ENCODE assay signal across 12 mouse cellular contexts in the genomic region with DNA sequence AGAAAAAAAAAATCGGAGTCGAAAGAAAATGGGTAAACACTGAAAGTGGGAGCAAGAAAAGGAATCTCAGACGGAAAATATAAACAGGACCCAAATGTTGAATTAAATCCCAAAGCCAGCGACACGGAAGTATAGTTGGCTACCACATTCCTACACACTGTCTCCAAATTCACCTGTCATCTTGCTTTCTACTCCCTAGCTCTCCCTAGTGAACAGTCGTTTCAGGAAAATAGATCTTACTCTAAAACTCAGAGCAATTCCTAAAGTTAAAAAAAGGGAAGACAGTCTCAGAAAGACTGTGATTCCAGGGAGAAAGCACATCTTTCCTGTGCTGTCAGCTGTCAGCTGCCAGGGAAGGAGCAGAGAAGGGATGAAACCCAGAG. TPM values are rescaled to one million over a fixed set of nuclear protein-coding genes. Genes with fewer than 3 reads are reported as not detected.
DNase-seq lines count a peak whose midpoint lies in the region; ATAC-seq lines count a peak whose summit lies in the region.
"Had no signal": no experiment of that assay in that cellular context is flagged by ENCODE, and none has a peak within 500 bp of the region (broad histone marks: within the 10 kb centered on the region; RNA-seq: fewer than 3 reads in every experiment).

No protein-coding gene starts in this region.

- peak overlapping the region; percentile 41 for H3K9ac ChIP-seq in heart, embryonic 13.5 days
- H3K9ac ChIP-seq in hindbrain, embryonic 13.5 days = peak overlapping the region; percentile 72
- H3K9ac ChIP-seq in midbrain, embryonic 11.5 days (ENCODE audit: low read length) = peak overlapping the region; percentile 46; the same call in 1 of the 2 replicates

- WGBS in heart, embryonic 13.5 days = 44% methylated on average over 6 of the region's 6 CpGs
- 48% methylated on average over 6 of the region's 6 CpGs for WGBS in embryonic facial prominence, embryonic 10.5 days
- 57% methylated on average over 6 of the region's 6 CpGs for WGBS in hindbrain, embryonic 13.5 days
- WGBS in midbrain, embryonic 11.5 days = 51% methylated on average over 6 of the region's 6 CpGs

- H3K36me3 ChIP-seq in heart, embryonic 13.5 days = no peaks in the 10 kb centered on the region
- no peaks in the 10 kb centered on the region for H3K36me3 ChIP-seq in embryonic facial prominence, embryonic 10.5 days (replicated peaks)
- no peaks in the 10 kb centered on the region for H3K36me3 ChIP-seq in hindbrain, embryonic 13.5 days
- no peaks in the 10 kb centered on the region for H3K36me3 ChIP-seq in midbrain, embryonic 11.5 days (ENCODE audit: control insufficient read depth, insufficient read depth, low read length)

- peak overlapping the region; percentile 90 for H3K4me2 ChIP-seq in heart, embryonic 13.5 days
- peak overlapping the region; percentile 97 for H3K4me2 ChIP-seq in hindbrain, embryonic 13.5 days
- H3K4me2 ChIP-seq in midbrain, embryonic 11.5 days = peak overlapping the region; percentile 94

- H3K9me3 ChIP-seq in heart, embryonic 13.5 days = no peaks in the 10 kb centered on the region
- H3K9me3 ChIP-seq in embryonic facial prominence, embryonic 10.5 days = no peaks in the 10 kb centered on the region
- no peaks in the 10 kb centered on the region for H3K9me3 ChIP-seq in hindbrain, embryonic 13.5 days
- H3K9me3 ChIP-seq in midbrain, embryonic 11.5 days (ENCODE audit: control insufficient read depth, low read length) = no peaks in the 10 kb centered on the region

- no peak for DNase-seq in heart, postnatal 10 days
- DNase-seq in embryonic facial prominence, embryonic 10.5 days (ENCODE audit: low spot score) = no peak
- no peak for DNase-seq in midbrain, embryonic 11.5 days (ENCODE audit: low spot score, missing footprints)
- DNase-seq in cerebellum, postnatal 4 days (ENCODE audit: low spot score in 2 of 2) = no peak
- no peak for DNase-seq in cerebellum, adult 18-20 months
- no peak for DNase-seq in gastrocnemius, postnatal 25 days
- DNase-seq: B cell, adult 2 months; cerebellum, adult 9-11 months; gastrocnemius, postnatal 14 days had no signal

- no peak overlapping the region for H3K27ac ChIP-seq in heart, embryonic 13.5 days (replicated peaks)
- no peak overlapping the region for H3K27ac ChIP-seq in embryonic facial prominence, embryonic 10.5 days (replicated peaks)
- no peak overlapping the region for H3K27ac ChIP-seq in hindbrain, embryonic 13.5 days
- no peak overlapping the region for H3K27ac ChIP-seq in midbrain, embryonic 11.5 days (ENCODE audit: low read depth, low read length)

- intact Hi-C loops in heart, postnatal 10 days (cut with DNase I) = no loop called here

- ATAC-seq in heart, embryonic 13.5 days (ENCODE audit: extremely low read depth, insufficient number of reproducible peaks, low FRiP score, low TSS enrichment) = no peak
- ATAC-seq in hindbrain, embryonic 13.5 days (ENCODE audit: low FRiP score) = no peak
- peak; percentile 16; the same call in 1 of the 2 replicates for ATAC-seq in midbrain, embryonic 11.5 days (ENCODE audit: low FRiP score)

- peaks cover 9% of the 10 kb centered on the region; the same call in 1 of the 2 replicates for H3K4me1 ChIP-seq in heart, embryonic 13.5 days
- peaks cover 10% of the 10 kb centered on the region for H3K4me1 ChIP-seq in embryonic facial prominence, embryonic 10.5 days
- H3K4me1 ChIP-seq in hindbrain, embryonic 13.5 days (replicated peaks) = peaks cover 12% of the 10 kb centered on the region
- no peaks in the 10 kb centered on the region for H3K4me1 ChIP-seq in midbrain, embryonic 11.5 days (ENCODE audit: control insufficient read depth, insufficient read depth, low read length)

- H3K4me3 ChIP-seq in heart, embryonic 13.5 days = peak overlapping the region; percentile 54
- peak overlapping the region; percentile 62 for H3K4me3 ChIP-seq in embryonic facial prominence, embryonic 10.5 days
- H3K4me3 ChIP-seq in hindbrain, embryonic 13.5 days = peak overlapping the region; percentile 52
- H3K4me3 ChIP-seq in midbrain, embryonic 11.5 days (ENCODE audit: low read depth, low read length) = peak overlapping the region; percentile 43

- H3K27me3 ChIP-seq in heart, embryonic 13.5 days (replicated peaks) = peaks cover 28% of the 10 kb centered on the region
- peaks cover 27% of the 10 kb centered on the region for H3K27me3 ChIP-seq in embryonic facial prominence, embryonic 10.5 days (replicated peaks; ENCODE audit: low read depth, poor library complexity, severe bottlenecking)
- H3K27me3 ChIP-seq in hindbrain, embryonic 13.5 days = peaks cover 16% of the 10 kb centered on the region
- no peaks in the 10 kb centered on the region for H3K27me3 ChIP-seq in midbrain, embryonic 11.5 days (ENCODE audit: control insufficient read depth, insufficient read depth, low read length)

RNA-seq across cellular contexts. Expression of a gene that starts 0.3 kb away (rescaled TPM):
- polyA plus RNA-seq in heart, embryonic 13.5 days (2015; fragmentation: Nextera tagmentation; extraction: Ambion mirVana) = 0.09 TPM in 1 of 2 replicates, not detected in the other
- total RNA-seq in heart, postnatal 10 days (2021) = not detected
- 0.18 and 0.39 TPM in 2 replicates for polyA plus RNA-seq in embryonic facial prominence, embryonic 10.5 days (2016; fragmentation: Nextera tagmentation; extraction: Ambion mirVana)
- 3.6 and 4.2 TPM in 2 replicates for polyA plus RNA-seq in hindbrain, embryonic 13.5 days (2015; fragmentation: Nextera tagmentation; extraction: Ambion mirVana)
- 0.28 and 0.89 TPM in 2 replicates for polyA plus RNA-seq in midbrain, embryonic 11.5 days (2014; fragmentation: Nextera tagmentation; extraction: Ambion mirVana)
- not detected for total RNA-seq in gastrocnemius, postnatal 25 days (2021)
- total RNA-seq: gastrocnemius, postnatal 14 days had no signal
- polyA plus RNA-seq: spleen, adult 2 months had no signal
